Mouse (Mus musculus) adrenal gland, adult (tissue): ENCODE measurements around the gene 4933416C03Rik.
A peak's percentile ranks its signal among the peaks of the same experiment; 100 is the strongest.

Experiments used
- DNase-seq, 2 experiments: peaks; one replicate each; pipeline ENCODE4 v3.0.0; 2022 to 2023; ENCODE audit warnings: low spot score in 1 of 2; ENCODE audit not compliant: inconsistent age in 2 of 2

Gene 4933416C03Rik

DNA sequence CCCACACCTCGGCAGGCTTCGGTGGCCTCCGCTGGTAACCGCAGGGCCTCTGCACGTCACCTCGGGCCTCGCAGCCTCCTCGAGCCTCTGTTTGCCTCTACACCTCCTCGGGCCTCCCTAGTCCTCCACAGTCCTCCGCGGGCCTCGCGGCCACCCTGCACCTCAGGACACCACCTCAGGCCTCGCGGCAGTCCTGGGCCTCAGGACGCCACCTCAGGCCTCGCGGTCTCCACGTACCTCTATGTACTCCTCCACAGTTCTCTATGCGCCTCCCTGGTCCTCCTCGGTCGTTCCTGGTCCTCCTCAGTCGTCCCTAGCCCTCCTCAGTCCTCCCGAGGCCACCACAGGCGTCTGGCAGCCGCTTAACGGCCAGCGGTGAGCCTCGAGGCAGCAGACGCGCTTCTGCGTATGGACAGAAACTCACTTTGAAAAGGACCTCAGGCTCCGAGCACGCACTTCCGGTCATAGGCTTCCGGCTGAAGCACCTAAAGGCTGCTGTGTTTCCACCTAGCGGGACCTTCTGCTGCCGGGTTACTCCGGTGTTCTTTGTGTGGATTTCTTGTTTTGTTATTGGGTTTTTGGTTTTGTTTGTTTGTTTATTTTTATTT lies at the start of gene 4933416C03Rik:
TSS of gene 4933416C03Rik (minus strand) at position 51 of the 608 bp plus-strand sequence.
- DNase-seq: no peak

DNA sequence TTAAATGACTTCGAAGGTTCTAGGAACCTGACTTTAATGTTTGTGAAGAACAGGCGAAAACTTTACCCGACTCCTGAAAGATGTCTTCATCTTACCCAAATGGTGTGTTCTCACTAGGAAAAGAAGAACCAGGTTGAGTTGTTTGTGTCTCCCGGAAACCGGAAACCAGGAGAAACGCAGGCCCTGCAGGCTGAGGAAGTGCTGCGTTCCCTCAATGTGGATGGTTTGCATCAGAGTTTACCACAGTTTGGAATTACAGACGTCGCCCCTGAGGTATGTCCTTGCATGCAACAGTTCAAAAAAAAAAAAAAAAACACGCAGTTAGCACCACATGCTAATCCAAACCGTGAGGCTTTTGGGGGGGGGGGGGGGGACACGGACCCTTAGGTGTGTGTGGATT lies 48.6 kb upstream of the 4933416C03Rik start:
- DNase-seq: no peak

DNA sequence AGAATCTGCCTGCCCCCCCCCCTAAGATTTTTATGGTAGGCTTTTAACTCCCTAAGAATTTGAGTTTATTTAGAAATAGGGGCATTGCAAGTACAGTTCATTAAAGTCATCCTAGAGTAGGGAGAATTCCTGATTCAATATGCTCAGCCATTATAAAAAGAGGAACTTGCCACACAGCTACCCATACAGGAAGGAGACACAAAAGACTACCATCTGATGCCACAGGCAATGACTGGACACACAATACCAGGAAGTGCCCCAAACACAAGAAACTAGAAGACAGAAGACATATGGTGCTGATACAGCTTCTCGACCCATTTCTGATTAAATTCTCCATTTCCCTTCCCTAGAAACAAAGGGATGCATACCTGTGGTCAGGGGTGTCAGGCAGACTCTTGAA lies 43.0 kb upstream of the 4933416C03Rik start:
- no peak for DNase-seq

- no peak for DNase-seq
These were observed 41.0 kb upstream of the 4933416C03Rik start for GRCm38 (mm10) chr10:116154707-116155106.

DNA sequence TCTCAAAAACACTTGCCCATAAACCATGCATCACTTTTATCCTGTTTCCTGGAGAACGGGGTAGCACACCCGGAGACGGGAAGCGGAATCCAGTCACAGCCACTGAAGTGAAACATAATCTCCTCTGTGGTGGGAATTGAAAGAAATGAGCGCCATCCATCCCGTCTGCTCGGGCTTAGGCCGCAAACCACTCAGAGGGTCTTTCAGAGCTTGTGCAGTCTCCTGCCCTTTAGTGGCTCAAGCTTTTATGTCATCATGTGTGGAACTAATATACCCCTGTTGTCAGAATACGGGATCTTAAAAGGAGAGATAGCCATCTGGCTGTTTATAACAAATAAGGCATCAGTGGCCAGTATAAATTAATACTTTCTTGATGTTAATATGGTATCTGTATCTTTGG lies 32.4 kb upstream of the 4933416C03Rik start:
- DNase-seq: no peak

- no peak for DNase-seq
These were observed 30.0 kb upstream of the 4933416C03Rik start for GRCm38 (mm10) chr10:116143684-116144083.

DNA sequence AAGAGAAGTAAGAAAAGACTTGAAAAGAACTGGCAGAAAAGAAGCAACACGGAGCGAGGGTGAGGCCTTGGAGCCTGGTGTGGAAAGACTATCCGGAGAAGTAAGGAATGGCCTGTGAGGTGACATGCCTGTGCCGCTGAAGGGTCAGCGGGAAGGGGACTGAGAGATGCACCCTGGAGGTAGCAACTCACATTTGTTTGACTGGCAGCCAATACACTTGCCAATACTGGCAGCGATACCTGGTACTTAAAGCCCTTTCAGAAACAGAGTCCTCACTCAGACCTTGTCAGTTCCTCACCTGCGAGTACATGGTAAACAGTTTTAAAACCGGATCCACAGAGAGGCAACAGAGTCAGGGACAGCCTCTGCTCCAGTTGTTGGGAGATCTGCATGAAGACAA lies 26.5 kb upstream of the 4933416C03Rik start:
- DNase-seq: no peak

DNA sequence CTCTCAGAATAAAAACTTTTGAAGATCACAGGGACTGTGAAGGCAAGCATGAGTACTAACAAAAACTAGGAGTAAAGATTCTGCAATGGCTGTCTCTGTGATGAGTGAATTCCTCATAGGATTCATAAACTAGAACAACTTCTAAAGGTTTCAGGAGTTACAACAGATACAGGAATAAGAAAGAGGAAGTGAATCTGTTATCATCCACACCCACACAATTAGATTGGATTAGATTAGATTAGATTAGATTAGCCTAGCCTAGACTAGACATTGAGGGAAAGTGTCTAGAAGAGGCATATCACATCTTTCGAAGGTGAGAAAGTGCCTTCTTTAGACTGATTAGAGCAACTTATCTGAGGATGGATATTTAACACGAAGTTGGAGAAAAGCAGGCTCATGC lies 21.5 kb upstream of the 4933416C03Rik start:
- DNase-seq: no peak

DNA sequence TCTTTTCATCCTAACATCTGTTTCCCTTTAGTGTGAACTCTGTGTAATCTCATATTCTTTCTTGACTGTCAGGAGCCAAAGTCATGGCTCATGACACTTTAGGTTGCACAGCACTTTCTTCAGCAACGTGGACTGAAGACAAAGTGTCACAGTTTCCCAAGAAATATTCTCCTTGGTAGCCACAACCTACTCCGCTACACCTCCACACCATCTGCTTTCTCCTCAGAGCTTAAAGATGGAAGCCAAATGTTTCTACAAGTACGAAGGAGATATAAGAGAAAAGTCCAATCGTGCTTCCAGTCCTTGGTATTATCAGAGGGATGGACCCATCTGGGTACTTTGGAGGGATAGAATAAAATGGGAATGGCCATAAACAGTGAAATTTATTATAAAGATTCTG lies 18.5 kb upstream of the 4933416C03Rik start:
- DNase-seq: no peak

GRCm38 (mm10) chr10:116131223-116131622 lies 17.5 kb upstream of the 4933416C03Rik start:
- DNase-seq: no peak

DNA sequence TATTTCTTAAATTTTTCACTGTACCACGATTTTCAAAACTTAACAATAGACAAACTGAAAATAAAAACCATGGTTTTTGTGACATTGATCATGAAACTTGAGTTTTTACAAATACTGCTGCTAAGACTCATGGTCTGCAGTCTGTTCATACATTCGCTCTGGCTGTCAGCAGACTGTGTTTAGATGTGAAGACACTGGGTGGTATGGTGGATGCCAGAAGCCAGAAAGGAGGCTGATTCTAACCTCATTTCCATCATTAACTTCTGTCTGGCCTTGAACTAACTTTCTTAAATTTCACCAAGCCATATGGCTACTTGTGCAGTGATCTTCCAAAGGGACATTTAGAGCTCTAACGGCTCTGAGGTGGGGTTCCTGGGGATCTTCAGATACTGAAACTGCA lies 16.7 kb upstream of the 4933416C03Rik start:
- DNase-seq: no peak

DNA sequence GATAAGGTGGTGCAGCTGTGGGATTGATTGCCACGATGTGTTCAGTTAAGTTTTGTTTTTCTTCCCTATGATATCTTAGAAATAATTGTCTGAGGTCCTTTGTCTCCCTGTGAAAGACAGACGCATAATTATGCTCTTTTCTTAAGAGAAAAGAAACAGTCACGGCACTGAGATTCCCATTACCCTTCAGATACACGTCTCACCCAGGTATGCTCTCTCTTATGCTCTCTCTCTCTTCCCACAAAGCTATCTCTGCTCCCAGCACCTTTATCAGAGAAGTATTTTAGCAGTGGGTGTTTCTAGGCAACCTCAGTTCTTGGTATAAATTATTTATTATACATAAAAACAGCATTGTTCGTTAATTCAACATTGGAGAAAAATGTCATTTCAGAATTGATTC lies 11.6 kb upstream of the 4933416C03Rik start:
- no peak for DNase-seq

DNA sequence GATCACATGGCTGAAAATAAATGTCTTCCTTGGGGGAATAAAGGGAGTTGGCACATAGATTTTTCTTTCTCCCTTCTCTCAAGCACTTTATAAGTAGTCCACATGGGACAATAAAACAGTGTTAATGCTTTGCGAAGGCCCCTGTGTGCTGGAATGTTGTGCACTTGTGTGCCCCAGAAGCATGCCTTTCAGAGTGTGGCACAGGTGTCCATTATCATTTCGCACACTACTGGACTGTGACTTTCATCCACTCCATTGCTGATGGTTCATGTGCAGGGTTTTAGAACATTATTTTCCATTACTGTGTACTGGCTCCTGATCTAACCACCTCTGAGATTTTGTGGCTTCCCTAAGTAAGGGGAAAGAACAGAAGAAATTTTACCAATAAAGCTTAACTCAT lies 10.1 kb upstream of the 4933416C03Rik start:
- no peak for DNase-seq

GRCm38 (mm10) chr10:116121463-116121862 lies 7.7 kb upstream of the 4933416C03Rik start:
- DNase-seq: no peak

DNA sequence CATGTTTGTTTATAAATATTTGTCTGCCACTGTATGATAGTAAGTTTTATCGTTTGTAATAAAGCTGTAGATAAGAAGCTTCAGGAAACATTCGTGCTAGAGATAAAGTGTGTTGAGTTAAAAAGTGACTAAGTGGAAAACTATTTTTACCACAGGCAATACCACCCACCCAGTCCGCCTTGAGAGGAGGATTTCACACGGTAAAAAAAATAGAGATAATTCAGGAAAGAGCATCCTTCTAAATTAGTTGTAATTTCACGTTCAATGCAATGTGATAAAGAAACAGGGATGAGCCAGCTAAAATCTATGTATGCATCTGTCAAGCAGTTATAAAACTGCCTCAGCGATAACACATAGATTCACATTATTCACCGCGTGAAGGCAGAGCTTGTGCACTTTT lies 3.3 kb upstream of the 4933416C03Rik start:
- DNase-seq: no peak

DNA sequence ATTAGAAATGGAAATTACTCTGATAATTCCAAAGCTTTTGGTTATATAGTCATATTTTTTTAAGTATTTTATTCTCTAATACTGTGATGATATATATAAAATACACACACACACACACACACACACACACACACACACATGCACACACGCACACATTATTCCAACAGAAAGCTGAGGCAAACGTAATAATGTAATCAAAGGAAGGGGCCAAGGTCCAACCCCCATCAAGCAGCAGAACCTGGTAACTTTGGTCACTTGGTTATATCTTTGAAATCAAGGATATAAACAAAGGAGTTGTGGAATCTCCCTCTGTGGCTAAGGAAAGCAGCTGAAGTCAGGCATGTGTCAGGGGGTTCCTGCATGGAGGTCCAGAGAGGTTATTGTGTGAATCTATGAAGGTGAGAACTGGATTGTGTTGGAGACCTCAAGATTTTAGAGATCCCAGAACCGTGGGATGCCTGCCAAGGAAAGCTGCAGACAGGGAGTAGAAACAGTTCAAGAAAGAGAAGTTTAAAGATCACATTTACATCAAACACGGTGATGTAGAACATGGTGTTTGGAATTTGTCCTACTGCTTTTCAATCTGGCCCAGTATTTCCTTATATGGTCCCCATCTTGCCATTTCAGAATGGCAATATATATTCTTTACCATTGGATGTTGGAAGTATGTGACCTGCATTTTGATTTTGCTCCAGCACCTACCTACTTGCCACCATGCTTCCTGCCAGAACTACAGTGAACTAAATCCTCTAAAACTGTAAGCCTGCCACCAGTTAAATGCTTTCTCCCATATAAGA lies 2.4 kb upstream of the 4933416C03Rik start:
- no peak for DNase-seq

DNA sequence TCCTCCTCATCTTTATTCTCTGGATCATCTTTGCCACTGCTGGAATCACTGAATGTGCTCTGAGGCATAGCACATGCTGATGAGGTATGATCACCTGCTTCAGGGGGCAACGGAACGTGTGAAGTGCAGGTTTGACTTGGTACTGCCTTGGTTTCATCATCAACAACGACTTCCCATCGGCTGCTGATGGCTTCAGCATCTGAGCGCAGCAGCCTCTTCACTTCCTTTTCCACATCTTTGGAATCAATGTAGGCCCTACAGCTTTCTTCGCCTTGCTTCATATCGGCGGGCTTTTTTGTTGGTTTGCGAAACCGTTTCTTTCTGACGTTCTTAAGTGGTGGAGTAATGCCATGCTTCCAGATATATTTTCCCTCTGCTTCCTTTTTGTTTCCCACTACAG lies 849 bp downstream of the 4933416C03Rik start:
- no peak for DNase-seq

GRCm38 (mm10) chr10:116108730-116109129 lies 5.0 kb downstream of the 4933416C03Rik start:
- no peak for DNase-seq

- no peak for DNase-seq
These were observed 5.5 kb downstream of the 4933416C03Rik start for GRCm38 (mm10) chr10:116108176-116108575.

DNA sequence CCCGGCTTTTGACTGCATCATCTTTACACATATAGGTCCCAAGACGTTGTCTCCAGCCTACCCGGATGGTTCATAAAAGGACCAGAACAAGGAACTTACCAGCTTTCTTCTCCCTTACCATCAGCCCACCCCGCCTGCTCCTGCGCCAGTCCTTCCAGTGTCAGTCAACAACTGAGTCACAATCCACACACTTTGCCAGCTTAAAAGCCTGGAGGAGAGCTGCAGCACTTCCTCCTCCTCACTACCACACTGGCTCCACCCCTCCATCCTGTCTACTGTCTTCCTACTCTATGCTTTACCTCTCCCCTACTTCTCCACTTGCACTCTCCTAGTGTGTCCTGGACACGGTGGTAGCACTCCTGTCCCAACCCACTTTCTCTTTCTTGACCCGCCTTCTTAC lies 15.2 kb downstream of the 4933416C03Rik start:
- DNase-seq: no peak

DNA sequence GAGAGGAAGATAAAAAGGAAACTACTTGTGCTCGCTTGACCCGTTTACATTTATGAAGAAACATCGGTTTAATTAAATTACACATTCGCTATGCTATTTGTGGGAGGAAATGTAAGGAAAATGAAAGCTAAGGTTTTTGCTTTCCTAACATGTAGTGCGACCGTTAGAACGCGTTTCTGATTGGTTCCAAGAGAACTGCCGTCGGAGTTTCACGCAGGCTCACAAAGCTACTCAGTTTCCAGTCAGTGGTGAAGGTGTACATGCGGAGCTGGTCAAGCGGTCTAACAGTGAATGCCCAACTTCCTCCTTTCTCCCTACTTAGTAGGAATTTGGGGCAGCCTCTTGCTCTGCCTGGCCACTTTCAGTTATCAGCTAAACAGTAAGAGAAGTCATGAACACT lies 17.3 kb downstream of the 4933416C03Rik start:
- no peak for DNase-seq

DNA sequence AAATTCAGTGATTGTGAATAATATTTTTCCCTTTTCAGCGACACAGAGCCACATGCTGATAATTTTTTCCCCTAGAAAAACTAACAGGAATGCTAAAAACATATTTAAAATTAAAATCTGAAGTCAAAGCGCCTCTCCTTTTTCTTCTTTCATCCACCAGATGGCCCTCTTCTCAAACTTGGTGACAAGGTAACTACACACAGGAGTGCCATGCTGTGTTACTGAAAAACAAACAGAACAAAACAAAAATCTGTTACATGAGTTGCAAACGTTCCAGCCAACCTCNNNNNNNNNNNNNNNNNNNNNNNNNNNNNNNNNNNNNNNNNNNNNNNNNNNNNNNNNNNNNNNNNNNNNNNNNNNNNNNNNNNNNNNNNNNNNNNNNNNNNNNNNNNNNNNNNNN lies 29.8 kb downstream of the 4933416C03Rik start:
- peak in 1 of 2 experiments; percentile 49 for DNase-seq

- no peak for DNase-seq
These were observed 32.9 kb downstream of the 4933416C03Rik start for GRCm38 (mm10) chr10:116080841-116081240.
